Mouse (Mus musculus): ENCODE measurements around the gene Rpl7a. TPM values are rescaled to one million over a fixed set of nuclear protein-coding genes. Genes with fewer than 3 reads are reported as not detected.

Gene Rpl7a
- polyA plus RNA-seq, 1 experiment from 2014 or later, result 614 TPM

DNA sequence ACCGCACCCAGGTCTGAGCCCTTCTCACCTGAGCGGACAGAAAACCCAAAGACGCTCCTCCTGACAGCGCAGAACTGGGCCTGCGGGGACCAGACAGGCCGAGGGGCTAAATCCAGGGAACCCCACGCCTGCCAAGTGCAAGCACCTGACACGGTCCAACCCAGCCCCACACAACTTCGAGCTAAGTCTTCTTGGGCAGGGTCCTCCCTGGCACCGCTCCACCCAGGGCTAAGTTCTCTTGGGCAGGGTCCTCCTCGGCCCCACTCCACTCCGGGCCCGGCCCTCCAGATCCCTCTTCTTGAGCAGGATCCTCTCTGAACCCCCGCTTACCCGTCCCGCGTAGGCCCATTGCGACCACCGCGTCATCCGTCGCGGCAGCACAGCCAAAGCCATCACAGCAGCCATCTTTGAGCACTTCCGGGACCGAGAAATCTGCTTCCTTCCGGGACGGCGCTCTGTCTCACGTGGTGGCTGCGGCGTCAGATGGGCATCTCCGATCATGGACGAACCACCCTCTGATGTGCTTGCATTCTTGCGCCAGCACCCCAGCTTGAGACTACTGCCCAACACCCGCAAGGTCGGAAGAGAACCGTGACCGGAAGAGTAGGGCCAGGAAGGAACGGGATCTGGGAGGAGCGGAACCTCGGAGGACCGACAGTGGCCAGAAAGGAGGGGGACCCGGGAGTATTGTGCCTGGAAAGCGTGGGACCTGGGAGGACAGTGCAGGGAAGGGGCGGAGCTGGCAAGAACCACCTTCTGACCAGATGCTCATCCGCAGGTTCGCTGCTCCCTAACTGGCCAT, 5.6 kb downstream of the Rpl7a start, which contains the start of the genes Surf2 and Surf1:
Surf2 (plus strand) TSS at position 441 of the 802 bp plus-strand sequence.
Surf1 (minus strand) TSS at position 604 of the 802 bp plus-strand sequence.
- peak within 1 kb of the TSS; percentile 80 for H3K4me3 ChIP-seq
- peak within 1 kb of the TSS; percentile 72 for H3K9ac ChIP-seq
- H3K27ac ChIP-seq, result peak within 1 kb of the TSS; percentile 69
- no peaks in the 10 kb centered on the region for H3K9me3 ChIP-seq
- 2% methylated on average over 47 of the region's 47 CpGs for WGBS
- H3K27me3 ChIP-seq, result no peaks in the 10 kb centered on the region
- peak; percentile 70; the same call in 1 of the 2 replicates for ATAC-seq (ENCODE audit: borderline replicate concordance, extremely low read depth, low FRiP score, low TSS enrichment)
- H3K4me1 ChIP-seq, result peaks cover 42% of the 10 kb centered on the region
- peaks cover 65% of the 10 kb centered on the region for H3K36me3 ChIP-seq
- H3K4me2 ChIP-seq, result peak within 1 kb of the TSS; percentile 96

DNA sequence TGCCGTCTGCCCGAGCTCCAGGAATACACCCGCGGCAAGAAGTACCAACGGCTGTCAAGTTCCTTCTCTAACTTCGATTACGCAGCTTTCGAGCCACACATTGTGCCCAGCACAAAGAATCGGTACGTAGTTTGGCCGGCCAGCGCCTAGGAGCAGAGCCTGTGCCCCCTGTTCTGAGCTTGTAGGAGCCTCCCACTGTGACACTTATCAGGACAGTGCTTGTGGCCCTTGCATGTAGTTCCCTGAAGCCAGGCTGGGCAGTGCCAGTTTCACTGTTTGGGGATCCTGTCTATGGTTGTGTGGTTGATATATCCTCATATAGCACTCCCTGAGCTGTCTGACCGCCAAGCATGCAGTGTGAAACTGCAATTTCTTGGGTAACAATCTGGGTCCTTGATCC, 6.2 kb downstream of the Rpl7a start:
- no peak for ATAC-seq (ENCODE audit: borderline replicate concordance, extremely low read depth, low FRiP score, low TSS enrichment)
- 2% methylated on average over 13 of the region's 13 CpGs for WGBS
- peaks cover 41% of the 10 kb centered on the region for H3K4me1 ChIP-seq
- H3K36me3 ChIP-seq, result peaks cover 69% of the 10 kb centered on the region
- H3K4me3 ChIP-seq, result peak overlapping the region; percentile 80
- peak overlapping the region; percentile 96 for H3K4me2 ChIP-seq
- H3K27ac ChIP-seq, result peak overlapping the region; percentile 69
- H3K9me3 ChIP-seq, result no peaks in the 10 kb centered on the region
- H3K27me3 ChIP-seq, result no peaks in the 10 kb centered on the region
- H3K9ac ChIP-seq, result peak overlapping the region; percentile 72

DNA sequence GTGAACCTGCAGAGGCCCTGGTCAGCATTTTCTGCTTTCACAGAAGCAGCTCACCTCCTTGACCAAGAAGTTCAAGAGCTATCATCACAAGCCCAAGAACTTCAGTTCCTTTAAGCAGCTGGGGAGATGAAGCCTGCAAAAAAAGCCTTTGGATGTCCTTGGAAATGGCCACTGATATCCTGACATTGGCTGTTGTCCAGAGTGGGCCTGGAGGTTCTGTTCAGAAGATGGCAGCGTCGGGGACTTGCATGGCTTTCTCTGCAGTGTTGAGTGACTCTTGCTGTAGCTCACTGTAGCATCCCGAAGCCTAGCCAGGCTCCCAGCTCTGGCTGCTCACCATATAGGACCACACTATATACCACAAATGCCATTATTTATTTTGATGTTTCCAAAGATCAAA, 9.1 kb downstream of the Rpl7a start:
- Histone ChIP-seq H3K27me3 (no peaks in the 10 kb centered on the region), H3K36me3 (peaks cover 69% of the 10 kb centered on the region), H3K9me3 (no peaks in the 10 kb centered on the region), H3K4me2 (no peak overlapping the region), H3K4me3 (no peak overlapping the region), H3K9ac (no peak overlapping the region), H3K27ac (no peak overlapping the region), H3K4me1 (peaks cover 27% of the 10 kb centered on the region)
- ATAC-seq (ENCODE audit: borderline replicate concordance, extremely low read depth, low FRiP score, low TSS enrichment), result no peak
- WGBS, result 84% methylated on average over 3 of the region's 3 CpGs

DNA sequence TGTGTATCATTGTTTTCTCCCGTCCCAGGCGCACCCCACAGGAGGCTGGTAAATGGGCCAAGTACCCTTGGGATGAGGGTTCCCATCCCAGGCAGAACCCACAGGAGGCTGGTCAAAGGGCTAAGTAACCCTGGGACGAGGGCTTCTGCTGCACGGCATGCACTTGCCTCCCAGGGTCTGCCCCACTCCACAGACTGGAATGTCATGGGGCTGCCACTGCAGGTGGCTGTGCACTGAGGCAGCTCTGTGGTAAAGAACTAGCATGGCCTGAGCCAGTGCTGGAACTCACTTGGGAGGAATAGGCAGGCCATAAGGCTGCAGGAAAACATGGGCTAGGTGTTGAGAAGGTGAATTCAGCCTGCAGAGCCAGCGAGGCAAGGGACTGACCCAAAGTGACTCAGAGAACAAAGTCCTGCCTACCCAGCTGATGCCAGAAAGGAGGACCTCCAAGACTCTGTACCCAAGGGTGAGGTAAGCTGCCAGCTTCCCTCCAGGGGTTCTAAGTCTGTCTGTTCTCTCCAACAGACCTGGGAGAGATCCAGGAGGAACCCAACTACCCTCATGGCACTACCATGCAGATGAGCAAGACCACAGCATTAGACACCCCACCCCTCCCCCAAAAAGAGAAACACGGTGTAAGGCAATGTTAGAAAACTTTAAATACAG, 9.8 kb downstream of the Rpl7a start:
- Histone ChIP-seq H3K27me3 (no peaks in the 10 kb centered on the region), H3K9me3 (no peaks in the 10 kb centered on the region), H3K27ac (no peak overlapping the region), H3K4me1 (peaks cover 21% of the 10 kb centered on the region), H3K4me2 (no peak overlapping the region), H3K9ac (no peak overlapping the region), H3K36me3 (peaks cover 73% of the 10 kb centered on the region), H3K4me3 (no peak overlapping the region)
- 79% methylated on average over 6 of the region's 6 CpGs for WGBS
- no peak for ATAC-seq (ENCODE audit: borderline replicate concordance, extremely low read depth, low FRiP score, low TSS enrichment)

DNA sequence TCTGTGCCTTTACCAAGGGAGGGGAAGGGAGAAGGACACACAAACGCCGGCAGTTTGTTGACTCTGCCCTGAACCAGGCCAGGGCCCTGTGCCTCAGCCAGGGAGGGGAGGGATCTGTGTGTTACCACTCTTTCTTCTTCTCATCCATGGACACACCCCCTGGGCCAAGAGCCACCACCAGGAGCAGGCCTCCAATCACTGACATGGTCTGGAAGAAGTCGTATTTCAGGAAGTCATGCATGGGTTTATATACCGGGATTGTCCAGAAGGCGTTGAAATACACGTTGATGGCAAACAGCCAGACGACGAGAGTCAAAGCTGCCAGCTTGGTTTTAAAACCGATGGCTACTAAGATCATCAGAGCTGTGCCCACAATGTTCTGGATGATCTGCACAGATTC, 11.2 kb downstream of the Rpl7a start:
- H3K4me3 ChIP-seq, result no peak overlapping the region
- no peak overlapping the region for H3K27ac ChIP-seq
- peaks cover 14% of the 10 kb centered on the region for H3K4me1 ChIP-seq
- peaks cover 88% of the 10 kb centered on the region for H3K36me3 ChIP-seq
- no peak for ATAC-seq (ENCODE audit: borderline replicate concordance, extremely low read depth, low FRiP score, low TSS enrichment)
- no peak overlapping the region for H3K9ac ChIP-seq
- no peaks in the 10 kb centered on the region for H3K9me3 ChIP-seq
- H3K4me2 ChIP-seq, result no peak overlapping the region
- 47% methylated on average over 9 of the region's 9 CpGs for WGBS
- H3K27me3 ChIP-seq, result no peaks in the 10 kb centered on the region

DNA sequence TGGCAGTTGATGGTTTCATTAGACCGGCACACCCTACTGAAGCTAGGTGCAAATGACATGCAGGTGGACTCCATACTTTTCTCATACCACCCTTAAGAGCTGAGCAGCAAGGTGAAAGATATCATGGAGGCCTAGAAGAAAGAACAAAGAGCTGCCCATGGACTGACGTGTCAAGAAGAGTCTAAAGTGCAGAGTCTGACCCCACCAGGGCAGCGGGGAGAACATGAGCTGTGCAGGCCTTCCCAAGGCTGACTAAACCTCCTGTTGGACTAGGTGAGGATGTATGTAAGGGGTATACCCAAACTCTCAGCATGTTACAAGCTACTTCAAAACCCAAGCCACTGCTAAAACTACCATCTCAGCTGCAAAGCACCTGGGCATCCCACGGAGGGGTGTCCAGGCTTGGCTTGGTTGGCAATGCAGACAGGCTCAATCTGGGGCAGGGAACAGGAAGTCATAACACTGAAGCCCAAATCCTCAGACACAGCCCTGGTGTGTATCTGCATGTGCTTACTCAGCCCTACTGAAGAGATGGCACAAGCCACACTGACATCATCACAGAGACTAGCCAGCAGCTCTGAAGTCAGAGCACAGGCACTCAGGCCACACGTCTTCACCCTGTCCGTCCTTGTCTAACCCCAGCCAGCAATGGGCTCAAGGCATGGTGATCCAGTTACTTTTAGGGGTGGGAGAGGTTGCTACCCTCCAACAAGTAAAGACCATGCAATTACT, 17.3 kb downstream of the Rpl7a start:
- WGBS, result 83% methylated on average over 6 of the region's 6 CpGs
- ATAC-seq (ENCODE audit: borderline replicate concordance, extremely low read depth, low FRiP score, low TSS enrichment), result no peak

DNA sequence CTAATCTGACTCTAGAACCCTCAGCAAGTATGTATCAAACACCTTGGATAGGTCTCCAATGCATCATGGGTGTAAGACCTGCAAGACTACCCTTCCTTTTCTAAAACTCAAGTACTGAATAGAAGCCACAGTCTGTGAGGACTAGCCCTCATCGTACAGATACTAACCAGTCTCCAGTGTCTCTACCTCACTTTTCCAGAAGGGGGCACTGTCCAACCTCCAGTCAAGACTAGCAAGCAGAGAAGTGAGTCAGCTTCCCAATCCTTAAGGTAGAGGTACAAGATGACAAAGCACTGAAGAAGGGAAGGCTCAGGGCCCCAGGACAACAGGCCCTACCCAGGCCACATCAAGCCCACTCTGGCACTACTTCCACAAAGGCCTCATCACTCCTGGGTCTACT, 19.8 kb downstream of the Rpl7a start:
- H3K4me3 ChIP-seq, result no peak overlapping the region
- no peaks in the 10 kb centered on the region for H3K9me3 ChIP-seq
- WGBS, result 34% methylated on average over 1 of the region's 1 CpGs
- H3K4me1 ChIP-seq, result peaks cover 21% of the 10 kb centered on the region
- H3K4me2 ChIP-seq, result no peak overlapping the region
- H3K27ac ChIP-seq, result no peak overlapping the region
- H3K36me3 ChIP-seq, result peaks cover 51% of the 10 kb centered on the region
- no peak overlapping the region for H3K9ac ChIP-seq
- no peak for ATAC-seq (ENCODE audit: borderline replicate concordance, extremely low read depth, low FRiP score, low TSS enrichment)
- no peaks in the 10 kb centered on the region for H3K27me3 ChIP-seq

More for the DNA sequence above, 17.3 kb downstream of the Rpl7a start:
- H3K27ac ChIP-seq, result no peak overlapping the region
- H3K4me3 ChIP-seq, result no peak overlapping the region
- peaks cover 18% of the 10 kb centered on the region for H3K4me1 ChIP-seq
- no peaks in the 10 kb centered on the region for H3K9me3 ChIP-seq
- no peak overlapping the region for H3K4me2 ChIP-seq
- no peaks in the 10 kb centered on the region for H3K27me3 ChIP-seq
- H3K9ac ChIP-seq, result no peak overlapping the region
- peaks cover 75% of the 10 kb centered on the region for H3K36me3 ChIP-seq

DNA sequence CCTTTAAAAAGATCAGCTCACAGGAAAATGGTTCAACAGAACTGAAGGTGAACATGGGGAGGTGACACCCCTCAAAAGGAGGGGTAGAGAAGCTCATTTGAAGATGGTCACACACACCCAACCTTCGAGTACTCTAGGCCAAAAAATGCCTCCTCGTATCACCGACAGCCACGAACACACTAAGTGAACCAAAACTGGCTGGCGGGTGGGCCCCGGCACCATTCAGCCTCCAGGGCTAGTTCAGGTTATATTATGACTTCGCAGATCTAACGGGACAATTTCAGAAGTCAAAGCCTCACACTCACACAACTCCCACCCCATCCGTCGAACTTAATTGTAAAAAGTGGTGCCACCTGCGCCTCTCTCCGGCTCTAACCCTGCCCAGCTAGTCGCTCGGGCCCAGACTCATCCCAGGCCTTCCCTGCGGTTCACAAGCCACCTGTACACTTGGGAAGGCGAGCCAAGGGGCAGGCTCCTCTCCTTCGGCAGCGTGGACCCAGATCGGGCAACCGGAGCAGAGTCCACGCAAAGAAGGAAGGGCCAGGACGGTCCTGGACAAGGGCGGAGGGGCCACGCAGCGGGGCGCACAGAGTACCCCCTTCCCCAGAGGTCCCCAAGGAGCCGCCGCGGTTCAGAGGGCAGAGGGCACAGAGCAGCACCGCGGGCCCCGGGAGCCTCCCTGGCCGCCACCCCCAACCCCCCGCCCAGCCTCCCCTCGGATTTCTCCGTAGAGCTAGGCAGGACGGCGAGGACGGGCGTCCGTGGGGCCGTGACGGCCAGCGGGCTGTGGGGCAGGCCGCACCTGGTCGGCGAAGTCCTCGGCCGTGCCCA, 22.1 kb downstream of the Rpl7a start:
- ATAC-seq (ENCODE audit: borderline replicate concordance, extremely low read depth, low FRiP score, low TSS enrichment), result peak; percentile 49

DNA sequence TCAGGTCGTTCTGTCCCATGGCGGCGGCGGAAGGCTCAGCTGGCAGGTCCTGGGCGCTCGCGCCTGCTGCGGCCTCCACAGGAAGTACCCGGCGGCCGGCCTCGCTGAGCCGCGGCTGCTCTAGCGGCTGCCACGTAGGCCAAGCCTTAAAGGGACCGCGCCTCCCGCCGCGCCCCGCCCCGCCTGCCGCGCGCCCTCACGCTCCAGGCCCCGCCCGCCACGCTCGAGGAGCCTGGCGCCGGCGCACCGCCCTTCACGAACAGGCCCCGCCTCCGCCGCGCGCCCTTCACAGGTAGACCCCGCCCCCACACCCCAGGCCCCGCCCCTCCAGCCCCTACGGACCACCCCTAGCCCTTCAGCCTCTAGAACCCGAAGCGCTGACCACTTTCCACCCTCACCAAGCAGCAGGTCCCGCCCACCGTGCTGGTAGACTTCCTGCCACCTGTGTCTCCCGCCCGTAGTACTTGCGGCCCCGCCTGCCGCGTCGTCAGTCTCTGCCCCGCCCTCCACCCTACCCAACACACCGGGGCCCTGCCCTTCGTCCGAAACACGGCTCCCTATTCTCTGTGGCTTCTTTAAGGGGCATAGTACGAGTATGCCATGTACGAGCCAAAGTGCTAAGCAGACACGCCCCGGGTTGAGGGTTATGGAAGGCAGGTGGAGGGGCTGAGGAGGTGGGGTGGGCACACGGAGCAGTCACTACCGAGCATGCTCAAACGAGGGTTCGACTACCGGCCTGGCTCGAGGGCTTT, 22.9 kb downstream of the Rpl7a start, which contains the start of the genes Surf4 and Stkld1:
Surf4 (minus strand) TSS at position 625 of the 752 bp plus-strand sequence.
Stkld1 (plus strand) TSS at position 744 of the 752 bp plus-strand sequence.
- ATAC-seq (ENCODE audit: borderline replicate concordance, extremely low read depth, low FRiP score, low TSS enrichment), result peak; percentile 96
- 1% methylated on average over 67 of the region's 70 CpGs for WGBS
- peak within 1 kb of the TSS; percentile 95 for H3K9ac ChIP-seq

More for the DNA sequence above, 22.1 kb downstream of the Rpl7a start:
- Histone ChIP-seq H3K4me2 (peak overlapping the region; percentile 64), H3K4me3 (peak overlapping the region; percentile 95), H3K9ac (peak overlapping the region; percentile 95), H3K4me1 (peaks cover 21% of the 10 kb centered on the region), H3K27ac (peak overlapping the region; percentile 90), H3K27me3 (no peaks in the 10 kb centered on the region), H3K9me3 (no peaks in the 10 kb centered on the region), H3K36me3 (peaks cover 29% of the 10 kb centered on the region)
- under 1% methylated on average over 49 of the region's 49 CpGs for WGBS

DNA sequence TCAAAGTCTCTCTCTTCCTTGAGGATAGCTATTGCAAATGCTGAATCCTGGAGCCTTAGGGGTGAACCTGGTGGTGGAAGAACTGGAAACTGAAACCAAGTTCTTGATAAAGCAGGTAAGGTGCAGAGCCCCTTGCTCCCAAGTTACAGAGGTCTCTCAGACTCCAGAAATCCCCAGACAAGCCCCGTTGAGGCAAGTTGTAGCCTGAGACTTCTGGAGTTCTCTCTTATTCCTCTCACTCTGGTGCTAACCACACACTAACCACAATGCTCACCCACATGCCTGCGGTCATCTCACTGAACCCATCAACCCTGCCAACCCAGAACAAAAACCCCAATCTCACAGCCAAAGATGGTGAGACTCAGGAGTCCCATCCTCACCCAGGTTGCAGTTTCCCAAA, 24.7 kb downstream of the Rpl7a start:
- H3K4me1 ChIP-seq, result peaks cover 21% of the 10 kb centered on the region
- no peak overlapping the region for H3K4me3 ChIP-seq
- no peak overlapping the region for H3K27ac ChIP-seq
- WGBS, result 98% methylated on average over 2 of the region's 2 CpGs
- ATAC-seq (ENCODE audit: borderline replicate concordance, extremely low read depth, low FRiP score, low TSS enrichment), result no peak
- no peak overlapping the region for H3K4me2 ChIP-seq
- no peaks in the 10 kb centered on the region for H3K9me3 ChIP-seq
- no peaks in the 10 kb centered on the region for H3K27me3 ChIP-seq
- H3K36me3 ChIP-seq, result peaks cover 8% of the 10 kb centered on the region; the same call in 1 of the 2 replicates
- H3K9ac ChIP-seq, result no peak overlapping the region

More for the DNA sequence above, 22.9 kb downstream of the Rpl7a start, which contains the start of the genes Surf4 and Stkld1:
- H3K36me3 ChIP-seq, result peaks cover 24% of the 10 kb centered on the region
- peaks cover 21% of the 10 kb centered on the region for H3K4me1 ChIP-seq
- H3K27ac ChIP-seq, result peak within 1 kb of the TSS; percentile 90
- peak within 1 kb of the TSS; percentile 64 for H3K4me2 ChIP-seq
- H3K9me3 ChIP-seq, result no peaks in the 10 kb centered on the region
- no peaks in the 10 kb centered on the region for H3K27me3 ChIP-seq
- H3K4me3 ChIP-seq, result peak within 1 kb of the TSS; percentile 95
